Mouse (Mus musculus): ENCODE results near the gene Xxylt1. TPM values are rescaled to one million over a fixed set of nuclear protein-coding genes. Genes with fewer than 3 reads are reported as not detected.

Gene Xxylt1
- polyA plus RNA-seq, 1 experiment = 16.2 TPM

GRCm38 (mm10) chr16:31002926-31003325, 78.3 kb downstream of the Xxylt1 start:
- TF ChIP-seq CTCF (IDR thresholded peaks at IDR 0.05; ENCODE audit: extremely low read depth, insufficient read depth, low read length) (no peak), POLR2A (IDR thresholded peaks at IDR 0.05; ENCODE audit: extremely low read depth, insufficient read depth, low read length) (no peak)
- 0 out of 2 replicates have a peak overlapping the region, but pooled peaks have one; percentile 14 for H3K27ac ChIP-seq (ENCODE audit: insufficient read depth, low read length)

GRCm38 (mm10) chr16:31002117-31002516, 79.1 kb downstream of the Xxylt1 start:
- Histone ChIP-seq H3K4me3 (ENCODE audit: insufficient read depth, low read length) (no peak overlapping the region), H3K4me1 (ENCODE audit: control insufficient read depth, insufficient read depth, low read length) (peaks cover 12% of the 10 kb centered on the region), H3K27ac (ENCODE audit: insufficient read depth, low read length) (no peak overlapping the region)
- TF ChIP-seq POLR2A (IDR thresholded peaks at IDR 0.05; ENCODE audit: extremely low read depth, insufficient read depth, low read length) (no peak), CTCF (IDR thresholded peaks at IDR 0.05; ENCODE audit: extremely low read depth, insufficient read depth, low read length) (no peak)

More at GRCm38 (mm10) chr16:31002926-31003325, 78.3 kb downstream of the Xxylt1 start:
- Histone ChIP-seq H3K4me1 (ENCODE audit: control insufficient read depth, insufficient read depth, low read length) (peaks cover 12% of the 10 kb centered on the region), H3K4me3 (ENCODE audit: insufficient read depth, low read length) (no peak overlapping the region)

- Histone ChIP-seq H3K4me1 (ENCODE audit: control insufficient read depth, insufficient read depth, low read length) (peaks cover 8% of the 10 kb centered on the region), H3K4me3 (ENCODE audit: insufficient read depth, low read length) (no peak overlapping the region), H3K27ac (ENCODE audit: insufficient read depth, low read length) (no peak overlapping the region)
- TF ChIP-seq CTCF (IDR thresholded peaks at IDR 0.05; ENCODE audit: extremely low read depth, insufficient read depth, low read length) (no peak), POLR2A (IDR thresholded peaks at IDR 0.05; ENCODE audit: extremely low read depth, insufficient read depth, low read length) (no peak)
These were observed 82.5 kb downstream of the Xxylt1 start for GRCm38 (mm10) chr16:30998711-30999110.

- Histone ChIP-seq H3K4me1 (ENCODE audit: control insufficient read depth, insufficient read depth, low read length) (peaks cover 7% of the 10 kb centered on the region), H3K27ac (ENCODE audit: insufficient read depth, low read length) (no peak overlapping the region), H3K4me3 (ENCODE audit: insufficient read depth, low read length) (no peak overlapping the region)
- TF ChIP-seq POLR2A (IDR thresholded peaks at IDR 0.05; ENCODE audit: extremely low read depth, insufficient read depth, low read length) (no peak), CTCF (IDR thresholded peaks at IDR 0.05; ENCODE audit: extremely low read depth, insufficient read depth, low read length) (no peak)
These were observed 83.2 kb downstream of the Xxylt1 start for GRCm38 (mm10) chr16:30998048-30998447.

GRCm38 (mm10) chr16:30995446-30995845, 85.8 kb downstream of the Xxylt1 start:
- H3K4me3 ChIP-seq (ENCODE audit: insufficient read depth, low read length) = no peak overlapping the region
- H3K27ac ChIP-seq (ENCODE audit: insufficient read depth, low read length) = no peak overlapping the region
- peaks cover 2% of the 10 kb centered on the region for H3K4me1 ChIP-seq (ENCODE audit: control insufficient read depth, insufficient read depth, low read length)
- no peak for TF ChIP-seq CTCF (IDR thresholded peaks at IDR 0.05; ENCODE audit: extremely low read depth, insufficient read depth, low read length)
- no peak for TF ChIP-seq POLR2A (IDR thresholded peaks at IDR 0.05; ENCODE audit: extremely low read depth, insufficient read depth, low read length)

GRCm38 (mm10) chr16:30994881-30995280, 86.4 kb downstream of the Xxylt1 start:
- Histone ChIP-seq H3K4me3 (ENCODE audit: insufficient read depth, low read length) (no peak overlapping the region), H3K27ac (ENCODE audit: insufficient read depth, low read length) (no peak overlapping the region), H3K4me1 (ENCODE audit: control insufficient read depth, insufficient read depth, low read length) (peaks cover 3% of the 10 kb centered on the region)
- no peak for TF ChIP-seq POLR2A (IDR thresholded peaks at IDR 0.05; ENCODE audit: extremely low read depth, insufficient read depth, low read length)
- TF ChIP-seq CTCF (IDR thresholded peaks at IDR 0.05; ENCODE audit: extremely low read depth, insufficient read depth, low read length) = no peak

GRCm38 (mm10) chr16:30994296-30994695, 86.9 kb downstream of the Xxylt1 start:
- Histone ChIP-seq H3K4me1 (ENCODE audit: control insufficient read depth, insufficient read depth, low read length) (peaks cover 4% of the 10 kb centered on the region), H3K27ac (ENCODE audit: insufficient read depth, low read length) (no peak overlapping the region), H3K4me3 (ENCODE audit: insufficient read depth, low read length) (no peak overlapping the region)
- no peak for TF ChIP-seq CTCF (IDR thresholded peaks at IDR 0.05; ENCODE audit: extremely low read depth, insufficient read depth, low read length)
- TF ChIP-seq POLR2A (IDR thresholded peaks at IDR 0.05; ENCODE audit: extremely low read depth, insufficient read depth, low read length) = no peak

- peaks cover 4% of the 10 kb centered on the region for H3K4me1 ChIP-seq (ENCODE audit: control insufficient read depth, insufficient read depth, low read length)
- TF ChIP-seq CTCF (IDR thresholded peaks at IDR 0.05; ENCODE audit: extremely low read depth, insufficient read depth, low read length) (no peak), POLR2A (IDR thresholded peaks at IDR 0.05; ENCODE audit: extremely low read depth, insufficient read depth, low read length) (no peak)
- no peak overlapping the region for H3K4me3 ChIP-seq (ENCODE audit: insufficient read depth, low read length)
- no peak overlapping the region for H3K27ac ChIP-seq (ENCODE audit: insufficient read depth, low read length)
These were observed 88.7 kb downstream of the Xxylt1 start for GRCm38 (mm10) chr16:30992568-30992967.

- Histone ChIP-seq H3K4me1 (ENCODE audit: control insufficient read depth, insufficient read depth, low read length) (peaks cover 3% of the 10 kb centered on the region), H3K27ac (ENCODE audit: insufficient read depth, low read length) (no peak overlapping the region), H3K4me3 (ENCODE audit: insufficient read depth, low read length) (no peak overlapping the region)
- no peak for TF ChIP-seq POLR2A (IDR thresholded peaks at IDR 0.05; ENCODE audit: extremely low read depth, insufficient read depth, low read length)
- no peak for TF ChIP-seq CTCF (IDR thresholded peaks at IDR 0.05; ENCODE audit: extremely low read depth, insufficient read depth, low read length)
These were observed 90.6 kb downstream of the Xxylt1 start for GRCm38 (mm10) chr16:30990661-30991060.

- Histone ChIP-seq H3K4me1 (ENCODE audit: control insufficient read depth, insufficient read depth, low read length) (peaks cover 13% of the 10 kb centered on the region), H3K27ac (ENCODE audit: insufficient read depth, low read length) (no peak overlapping the region), H3K4me3 (ENCODE audit: insufficient read depth, low read length) (no peak overlapping the region)
- TF ChIP-seq POLR2A (IDR thresholded peaks at IDR 0.05; ENCODE audit: extremely low read depth, insufficient read depth, low read length) = no peak
- TF ChIP-seq CTCF (IDR thresholded peaks at IDR 0.05; ENCODE audit: extremely low read depth, insufficient read depth, low read length) = no peak
These were observed 93.0 kb downstream of the Xxylt1 start for GRCm38 (mm10) chr16:30988225-30988624.
